Mouse (Mus musculus): ENCODE data around the gene Tcp10b. TPM values are rescaled to one million over a fixed set of nuclear protein-coding genes. Genes with fewer than 3 reads are reported as not detected.
"Not testable (repeated sequence)": the region's sequence is repeated elsewhere in the genome, so short reads cannot be mapped to it uniquely, and the experiment has no call there.

The Tcp10b gene
- polyA plus RNA-seq (2015; fragmentation: Nextera tagmentation; extraction: Ambion mirVana), result 0.09 and 0.26 TPM in 2 replicates

GRCm38 (mm10) chr17:13060804-13061203 lies at the start of gene Tcp10b:
Gene Tcp10b, plus strand, starts transcription at chr17:13061104.
- H3K27me3 ChIP-seq (replicated peaks; ENCODE audit: control insufficient read depth, insufficient read depth, low read length); H3K4me3 ChIP-seq (ENCODE audit: low read length); H3K4me1 ChIP-seq (ENCODE audit: control insufficient read depth, insufficient read depth, low read depth, low read length); H3K9me3 ChIP-seq (ENCODE audit: control insufficient read depth, low read length); ATAC-seq; H3K9ac ChIP-seq (ENCODE audit: low read depth, low read length); H3K4me2 ChIP-seq (ENCODE audit: low read length); H3K27ac ChIP-seq (ENCODE audit: low read depth, low read length); H3K36me3 ChIP-seq (ENCODE audit: control insufficient read depth, insufficient read depth, low read length): not testable (repeated sequence)
- WGBS, result 88% methylated on average over 4 of the region's 4 CpGs

- Histone ChIP-seq H3K9me3 (ENCODE audit: control insufficient read depth, low read length) (no peaks in the 10 kb centered on the region), H3K27ac (ENCODE audit: low read depth, low read length) (no peak overlapping the region), H3K9ac (ENCODE audit: low read depth, low read length) (no peak overlapping the region), H3K4me3 (ENCODE audit: low read length) (no peak overlapping the region), H3K27me3 (replicated peaks; ENCODE audit: control insufficient read depth, insufficient read depth, low read length) (no peaks in the 10 kb centered on the region), H3K4me1 (ENCODE audit: control insufficient read depth, insufficient read depth, low read depth, low read length) (peaks cover 10% of the 10 kb centered on the region), H3K36me3 (ENCODE audit: control insufficient read depth, insufficient read depth, low read length) (peaks cover 32% of the 10 kb centered on the region), H3K4me2 (ENCODE audit: low read length) (no peak overlapping the region)
- no peak for ATAC-seq
- WGBS, result 76% methylated on average over 3 of the region's 3 CpGs
These were observed 47.6 kb upstream of the Tcp10b start for GRCm38 (mm10) chr17:13013316-13013715.

GRCm38 (mm10) chr17:13036627-13037192 lies 24.2 kb upstream of the Tcp10b start:
- not testable (repeated sequence) for ATAC-seq; H3K4me1 ChIP-seq (ENCODE audit: control insufficient read depth, insufficient read depth, low read depth, low read length); H3K9me3 ChIP-seq (ENCODE audit: control insufficient read depth, low read length); H3K4me3 ChIP-seq (ENCODE audit: low read length); H3K27me3 ChIP-seq (replicated peaks; ENCODE audit: control insufficient read depth, insufficient read depth, low read length); H3K36me3 ChIP-seq (ENCODE audit: control insufficient read depth, insufficient read depth, low read length); H3K9ac ChIP-seq (ENCODE audit: low read depth, low read length); H3K4me2 ChIP-seq (ENCODE audit: low read length); H3K27ac ChIP-seq (ENCODE audit: low read depth, low read length)
- WGBS, result 88% methylated on average over 3 of the region's 12 CpGs

- WGBS, result 11% methylated on average over 3 of the region's 4 CpGs
- peak; percentile 94 for ATAC-seq
These were observed 16.8 kb upstream of the Tcp10b start for GRCm38 (mm10) chr17:13043846-13044673.

GRCm38 (mm10) chr17:13052124-13052813 lies 8.6 kb upstream of the Tcp10b start, which contains the start of gene Gpr31b:
Gene Gpr31b, minus strand, starts transcription at chr17:13052296.
- WGBS, result 80% methylated on average over 1 of the region's 8 CpGs
- H3K27me3 ChIP-seq (replicated peaks; ENCODE audit: control insufficient read depth, insufficient read depth, low read length); H3K27ac ChIP-seq (ENCODE audit: low read depth, low read length); H3K4me3 ChIP-seq (ENCODE audit: low read length); H3K36me3 ChIP-seq (ENCODE audit: control insufficient read depth, insufficient read depth, low read length); H3K4me1 ChIP-seq (ENCODE audit: control insufficient read depth, insufficient read depth, low read depth, low read length); H3K9me3 ChIP-seq (ENCODE audit: control insufficient read depth, low read length); H3K9ac ChIP-seq (ENCODE audit: low read depth, low read length); H3K4me2 ChIP-seq (ENCODE audit: low read length): not testable (repeated sequence)
- peak; percentile 40; the same call in 1 of the 2 replicates for ATAC-seq

More at GRCm38 (mm10) chr17:13043846-13044673, 16.8 kb upstream of the Tcp10b start:
- not testable (repeated sequence) for H3K27me3 ChIP-seq (replicated peaks; ENCODE audit: control insufficient read depth, insufficient read depth, low read length); H3K27ac ChIP-seq (ENCODE audit: low read depth, low read length); H3K4me1 ChIP-seq (ENCODE audit: control insufficient read depth, insufficient read depth, low read depth, low read length); H3K4me3 ChIP-seq (ENCODE audit: low read length); H3K4me2 ChIP-seq (ENCODE audit: low read length); H3K9me3 ChIP-seq (ENCODE audit: control insufficient read depth, low read length); H3K9ac ChIP-seq (ENCODE audit: low read depth, low read length); H3K36me3 ChIP-seq (ENCODE audit: control insufficient read depth, insufficient read depth, low read length)

- H3K9me3 ChIP-seq (ENCODE audit: control insufficient read depth, low read length); H3K27ac ChIP-seq (ENCODE audit: low read depth, low read length); H3K4me2 ChIP-seq (ENCODE audit: low read length); ATAC-seq; H3K4me1 ChIP-seq (ENCODE audit: control insufficient read depth, insufficient read depth, low read depth, low read length); H3K4me3 ChIP-seq (ENCODE audit: low read length); H3K36me3 ChIP-seq (ENCODE audit: control insufficient read depth, insufficient read depth, low read length); H3K27me3 ChIP-seq (replicated peaks; ENCODE audit: control insufficient read depth, insufficient read depth, low read length); H3K9ac ChIP-seq (ENCODE audit: low read depth, low read length): not testable (repeated sequence)
- 89% methylated on average over 1 of the region's 7 CpGs for WGBS
These were observed 2.0 kb downstream of the Tcp10b start for GRCm38 (mm10) chr17:13062882-13063281.

GRCm38 (mm10) chr17:13067864-13068385 lies 7.0 kb downstream of the Tcp10b start:
- not testable (repeated sequence) for H3K4me3 ChIP-seq (ENCODE audit: low read length); H3K9ac ChIP-seq (ENCODE audit: low read depth, low read length); ATAC-seq; H3K36me3 ChIP-seq (ENCODE audit: control insufficient read depth, insufficient read depth, low read length); H3K27ac ChIP-seq (ENCODE audit: low read depth, low read length); H3K9me3 ChIP-seq (ENCODE audit: control insufficient read depth, low read length); H3K4me2 ChIP-seq (ENCODE audit: low read length); H3K27me3 ChIP-seq (replicated peaks; ENCODE audit: control insufficient read depth, insufficient read depth, low read length); H3K4me1 ChIP-seq (ENCODE audit: control insufficient read depth, insufficient read depth, low read depth, low read length)
- WGBS, result 100% methylated on average over 1 of the region's 4 CpGs

GRCm38 (mm10) chr17:13069227-13069626 lies 8.3 kb downstream of the Tcp10b start:
- not testable (repeated sequence) for H3K4me2 ChIP-seq (ENCODE audit: low read length); H3K9ac ChIP-seq (ENCODE audit: low read depth, low read length); H3K4me3 ChIP-seq (ENCODE audit: low read length); H3K36me3 ChIP-seq (ENCODE audit: control insufficient read depth, insufficient read depth, low read length); ATAC-seq; H3K27ac ChIP-seq (ENCODE audit: low read depth, low read length); H3K9me3 ChIP-seq (ENCODE audit: control insufficient read depth, low read length); H3K4me1 ChIP-seq (ENCODE audit: control insufficient read depth, insufficient read depth, low read depth, low read length); H3K27me3 ChIP-seq (replicated peaks; ENCODE audit: control insufficient read depth, insufficient read depth, low read length)
- WGBS, result 82% methylated on average over 3 of the region's 5 CpGs

GRCm38 (mm10) chr17:13091510-13091909 lies 30.6 kb downstream of the Tcp10b start:
- H3K4me1 ChIP-seq (ENCODE audit: control insufficient read depth, insufficient read depth, low read depth, low read length); H3K9ac ChIP-seq (ENCODE audit: low read depth, low read length); H3K9me3 ChIP-seq (ENCODE audit: control insufficient read depth, low read length); H3K27me3 ChIP-seq (replicated peaks; ENCODE audit: control insufficient read depth, insufficient read depth, low read length); H3K4me3 ChIP-seq (ENCODE audit: low read length); H3K36me3 ChIP-seq (ENCODE audit: control insufficient read depth, insufficient read depth, low read length); ATAC-seq; H3K4me2 ChIP-seq (ENCODE audit: low read length); H3K27ac ChIP-seq (ENCODE audit: low read depth, low read length): not testable (repeated sequence)
- no CpG with 5 or more reads among the region's 1 CpGs for WGBS
